Mouse (Mus musculus): ENCODE results near the gene Rbmx. TPM values are rescaled to one million over a fixed set of nuclear protein-coding genes. Genes with fewer than 3 reads are reported as not detected.

Rbmx gene
- polyA plus RNA-seq (2016; fragmentation: Nextera tagmentation; extraction: Ambion mirVana) = 185 and 196 TPM in 2 replicates

- Histone ChIP-seq H3K27me3 (no peaks in the 10 kb centered on the region), H3K4me1 (no peaks in the 10 kb centered on the region), H3K9me3 (no peaks in the 10 kb centered on the region), H3K4me2 (replicated peaks) (peak within 1 kb of the TSS; percentile 48), H3K9ac (peak within 1 kb of the TSS; percentile 72), H3K36me3 (peaks cover 9% of the 10 kb centered on the region), H3K27ac (peak within 1 kb of the TSS; percentile 93), H3K4me3 (peak within 1 kb of the TSS; percentile 55)
- WGBS = 18% methylated on average over 50 of the region's 50 CpGs
- peak; percentile 91 for ATAC-seq (ENCODE audit: insufficient number of reproducible peaks, insufficient read depth, low FRiP score, low TSS enrichment)
Observed at GRCm38 (mm10) chrX:57392367-57393246, at the start of gene Rbmx. Rbmx (minus strand) TSS chrX:57393036.

- WGBS = 95% methylated on average over 2 of the region's 2 CpGs
Observed at GRCm38 (mm10) chrX:57433897-57434296, 41.1 kb upstream of the Rbmx start.

GRCm38 (mm10) chrX:57431610-57432009 lies 38.8 kb upstream of the Rbmx start:
- H3K4me1 ChIP-seq = no peaks in the 10 kb centered on the region
- no peak overlapping the region for H3K9ac ChIP-seq
- no peak overlapping the region for H3K27ac ChIP-seq
- ATAC-seq (ENCODE audit: insufficient number of reproducible peaks, insufficient read depth, low FRiP score, low TSS enrichment) = no peak
- H3K36me3 ChIP-seq = no peaks in the 10 kb centered on the region
- WGBS = 6% methylated on average over 2 of the region's 2 CpGs
- no peaks in the 10 kb centered on the region for H3K9me3 ChIP-seq
- H3K4me3 ChIP-seq = no peak overlapping the region
- no peaks in the 10 kb centered on the region for H3K27me3 ChIP-seq
- H3K4me2 ChIP-seq (replicated peaks) = no peak overlapping the region

More at GRCm38 (mm10) chrX:57433897-57434296, 41.1 kb upstream of the Rbmx start:
- Histone ChIP-seq H3K27ac (no peak overlapping the region), H3K4me1 (no peaks in the 10 kb centered on the region), H3K9me3 (no peaks in the 10 kb centered on the region), H3K36me3 (no peaks in the 10 kb centered on the region), H3K4me3 (no peak overlapping the region), H3K27me3 (no peaks in the 10 kb centered on the region), H3K4me2 (replicated peaks) (no peak overlapping the region), H3K9ac (no peak overlapping the region)
- no peak for ATAC-seq (ENCODE audit: insufficient number of reproducible peaks, insufficient read depth, low FRiP score, low TSS enrichment)

GRCm38 (mm10) chrX:57408769-57409168 lies 15.9 kb upstream of the Rbmx start, which contains the start of gene Gm364:
Gm364 (plus strand) TSS chrX:57409154.
- WGBS = 89% methylated on average over 12 of the region's 12 CpGs

GRCm38 (mm10) chrX:57403651-57404050 lies 10.8 kb upstream of the Rbmx start:
- no peak overlapping the region for H3K4me2 ChIP-seq (replicated peaks)
- H3K36me3 ChIP-seq = no peaks in the 10 kb centered on the region
- H3K4me1 ChIP-seq = no peaks in the 10 kb centered on the region
- ATAC-seq (ENCODE audit: insufficient number of reproducible peaks, insufficient read depth, low FRiP score, low TSS enrichment) = no peak
- H3K27ac ChIP-seq = no peak overlapping the region
- no peak overlapping the region for H3K9ac ChIP-seq
- no peaks in the 10 kb centered on the region for H3K9me3 ChIP-seq
- H3K4me3 ChIP-seq = no peak overlapping the region
- no peaks in the 10 kb centered on the region for H3K27me3 ChIP-seq

More at GRCm38 (mm10) chrX:57408769-57409168, 15.9 kb upstream of the Rbmx start, which contains the start of gene Gm364:
- H3K27me3 ChIP-seq = no peaks in the 10 kb centered on the region
- no peak within 1 kb of the TSS for H3K9ac ChIP-seq
- H3K4me1 ChIP-seq = no peaks in the 10 kb centered on the region
- no peak for ATAC-seq (ENCODE audit: insufficient number of reproducible peaks, insufficient read depth, low FRiP score, low TSS enrichment)
- no peak within 1 kb of the TSS for H3K4me3 ChIP-seq
- H3K27ac ChIP-seq = no peak within 1 kb of the TSS
- no peak within 1 kb of the TSS for H3K4me2 ChIP-seq (replicated peaks)
- no peaks in the 10 kb centered on the region for H3K36me3 ChIP-seq
- H3K9me3 ChIP-seq = no peaks in the 10 kb centered on the region

- Histone ChIP-seq H3K4me3 (no peak overlapping the region), H3K27ac (no peak overlapping the region), H3K27me3 (no peaks in the 10 kb centered on the region), H3K4me1 (no peaks in the 10 kb centered on the region), H3K9me3 (no peaks in the 10 kb centered on the region), H3K36me3 (no peaks in the 10 kb centered on the region), H3K4me2 (replicated peaks) (no peak overlapping the region), H3K9ac (no peak overlapping the region)
- ATAC-seq (ENCODE audit: insufficient number of reproducible peaks, insufficient read depth, low FRiP score, low TSS enrichment) = no peak
- WGBS = 83% methylated on average over 1 of the region's 1 CpGs
Observed at GRCm38 (mm10) chrX:57401388-57401787, 8.6 kb upstream of the Rbmx start.

- Histone ChIP-seq H3K4me3 (no peak overlapping the region), H3K4me1 (no peaks in the 10 kb centered on the region), H3K27me3 (no peaks in the 10 kb centered on the region), H3K4me2 (replicated peaks) (peak overlapping the region; percentile 32), H3K9me3 (no peaks in the 10 kb centered on the region), H3K36me3 (peaks cover 9% of the 10 kb centered on the region), H3K27ac (no peak overlapping the region), H3K9ac (no peak overlapping the region)
- ATAC-seq (ENCODE audit: insufficient number of reproducible peaks, insufficient read depth, low FRiP score, low TSS enrichment) = no peak
- 35% methylated on average over 7 of the region's 7 CpGs for WGBS
Observed at GRCm38 (mm10) chrX:57393412-57393811, 576 bp upstream of the Rbmx start.

- Histone ChIP-seq H3K9me3 (no peaks in the 10 kb centered on the region), H3K36me3 (peaks cover 30% of the 10 kb centered on the region; the same call in 1 of the 2 replicates), H3K4me2 (replicated peaks) (no peak overlapping the region), H3K4me3 (no peak overlapping the region), H3K4me1 (no peaks in the 10 kb centered on the region), H3K27me3 (no peaks in the 10 kb centered on the region), H3K9ac (no peak overlapping the region), H3K27ac (no peak overlapping the region)
- ATAC-seq (ENCODE audit: insufficient number of reproducible peaks, insufficient read depth, low FRiP score, low TSS enrichment) = no peak
- 76% methylated on average over 5 of the region's 5 CpGs for WGBS
Observed at GRCm38 (mm10) chrX:57380915-57381314, 11.9 kb downstream of the Rbmx start.

- H3K36me3 ChIP-seq = peaks cover 21% of the 10 kb centered on the region; the same call in 1 of the 2 replicates
- ATAC-seq (ENCODE audit: insufficient number of reproducible peaks, insufficient read depth, low FRiP score, low TSS enrichment) = no peak
- no peak overlapping the region for H3K9ac ChIP-seq
- no peaks in the 10 kb centered on the region for H3K4me1 ChIP-seq
- no peaks in the 10 kb centered on the region for H3K27me3 ChIP-seq
- no peak overlapping the region for H3K27ac ChIP-seq
- no peaks in the 10 kb centered on the region for H3K9me3 ChIP-seq
- H3K4me3 ChIP-seq = no peak overlapping the region
- 79% methylated on average over 3 of the region's 3 CpGs for WGBS
- no peak overlapping the region for H3K4me2 ChIP-seq (replicated peaks)
Observed at GRCm38 (mm10) chrX:57378579-57378978, 14.3 kb downstream of the Rbmx start.

GRCm38 (mm10) chrX:57377096-57377495 lies 15.7 kb downstream of the Rbmx start:
- Histone ChIP-seq H3K4me3 (no peak overlapping the region), H3K4me1 (no peaks in the 10 kb centered on the region), H3K9me3 (no peaks in the 10 kb centered on the region), H3K4me2 (replicated peaks) (no peak overlapping the region), H3K27me3 (no peaks in the 10 kb centered on the region), H3K36me3 (peaks cover 20% of the 10 kb centered on the region; the same call in 1 of the 2 replicates), H3K9ac (no peak overlapping the region), H3K27ac (no peak overlapping the region)
- WGBS = 85% methylated on average over 3 of the region's 3 CpGs
- ATAC-seq (ENCODE audit: insufficient number of reproducible peaks, insufficient read depth, low FRiP score, low TSS enrichment) = no peak

- 0 out of 2 replicates have a peak, but pooled peaks cover 10% of the 10 kb centered on the region for H3K36me3 ChIP-seq
- WGBS = 80% methylated on average over 2 of the region's 2 CpGs
- no peak for ATAC-seq (ENCODE audit: insufficient number of reproducible peaks, insufficient read depth, low FRiP score, low TSS enrichment)
- H3K9me3 ChIP-seq = no peaks in the 10 kb centered on the region
- no peak overlapping the region for H3K4me3 ChIP-seq
- H3K4me1 ChIP-seq = no peaks in the 10 kb centered on the region
- no peak overlapping the region for H3K27ac ChIP-seq
- H3K27me3 ChIP-seq = no peaks in the 10 kb centered on the region
- H3K9ac ChIP-seq = no peak overlapping the region
- H3K4me2 ChIP-seq (replicated peaks) = no peak overlapping the region
Observed at GRCm38 (mm10) chrX:57374029-57374428, 18.8 kb downstream of the Rbmx start.

- Histone ChIP-seq H3K9me3 (no peaks in the 10 kb centered on the region), H3K4me1 (no peaks in the 10 kb centered on the region), H3K27ac (no peak overlapping the region), H3K27me3 (no peaks in the 10 kb centered on the region), H3K4me2 (replicated peaks) (no peak overlapping the region), H3K4me3 (no peak overlapping the region), H3K9ac (no peak overlapping the region), H3K36me3 (0 out of 2 replicates have a peak, but pooled peaks cover 6% of the 10 kb centered on the region)
- no peak for ATAC-seq (ENCODE audit: insufficient number of reproducible peaks, insufficient read depth, low FRiP score, low TSS enrichment)
- 90% methylated on average over 2 of the region's 2 CpGs for WGBS
Observed at GRCm38 (mm10) chrX:57373543-57373942, 19.3 kb downstream of the Rbmx start.
